ENCODE assay signal across 9 mouse cellular contexts in genomic region chr1:189579358-189579757, GRCm38 (mm10).
DNase-seq lines count a peak whose midpoint lies in the region; ATAC-seq and TF ChIP-seq lines count a peak whose summit lies in the region.
"Had no signal": no experiment of that assay in that cellular context is flagged by ENCODE, and none has a peak within 500 bp of the region (broad histone marks: within the 10 kb centered on the region; RNA-seq: fewer than 3 reads in every experiment).

No protein-coding gene starts in this region.

- TF ChIP-seq EP300 in heart, adult 2 months (IDR thresholded peaks at IDR 0.05; ENCODE audit: insufficient read depth, low read depth, low read length) = no peak

- H3ac ChIP-seq in C2C12 (ENCODE audit: control insufficient read depth, insufficient read length, low read depth) = no peak overlapping the region

- H3K9ac ChIP-seq in heart, adult 2 months (ENCODE audit: low read depth, low read length) = no peak overlapping the region
- no peak overlapping the region for H3K9ac ChIP-seq in heart, embryonic 12.5 days
- H3K9ac ChIP-seq: limb, embryonic 15.5 days had no signal

- DNase-seq in heart, adult 2 months = peak; percentile 46 to 51
- DNase-seq in brain, embryonic 14.5 days (ENCODE audit: low read depth) = peak; percentile 79
- DNase-seq in heart, adult 9 months (ENCODE audit: low spot score in 2 of 2) = peak; percentile 13 to 41
- peak; percentile 14 for DNase-seq in layer of hippocampus, adult 9-11 months
- peak; percentile 50 for DNase-seq in mesoderm, embryonic 11.5 days (ENCODE audit: low read depth, low spot score)

- H3K36me3 ChIP-seq in heart, adult 2 months (ENCODE audit: control insufficient read depth, insufficient read depth, low read length) = no peaks in the 10 kb centered on the region
- no peaks in the 10 kb centered on the region for H3K36me3 ChIP-seq in heart, embryonic 12.5 days
- no peaks in the 10 kb centered on the region for H3K36me3 ChIP-seq in C2C12 (ENCODE audit: control insufficient read depth, insufficient read depth)
- H3K36me3 ChIP-seq: limb, embryonic 15.5 days had no signal

- TF ChIP-seq CTCF in heart, adult 2 months (IDR thresholded peaks at IDR 0.05) = peak; percentile 82
- TF ChIP-seq CTCF in C2C12 (IDR thresholded peaks at IDR 0.05; ENCODE audit: control insufficient read depth, insufficient read depth, insufficient read length) = peak; percentile 19
- TF ChIP-seq CTCF in brain, embryonic 14.5 days (IDR thresholded peaks at IDR 0.05; ENCODE audit: borderline replicate concordance, extremely low read depth, insufficient read depth, insufficient read length) = peak; percentile 53; the same call in 1 of the 2 replicates

- TF ChIP-seq POLR2A in heart, adult 2 months (IDR thresholded peaks at IDR 0.05; ENCODE audit: insufficient read depth, low read depth, low read length) = no peak
- no peak for TF ChIP-seq POLR2A in brain, embryonic 14.5 days (IDR thresholded peaks at IDR 0.05; ENCODE audit: borderline replicate concordance, extremely low read depth, insufficient read depth, insufficient read length, poor library complexity, severe bottlenecking)

- H3K9me3 ChIP-seq in heart, embryonic 12.5 days (replicated peaks) = peaks cover 4% of the 10 kb centered on the region; the same call in 1 of the 2 replicates
- H3K9me3 ChIP-seq: limb, embryonic 15.5 days had no signal

- ATAC-seq in heart, embryonic 12.5 days (ENCODE audit: insufficient number of reproducible peaks, low FRiP score) = no peak
- no peak for ATAC-seq in erythroblast, adult 5-6 weeks (replicated peaks; ENCODE audit: low FRiP score, poor library complexity, severe bottlenecking)

- no peaks in the 10 kb centered on the region for H3K79me3 ChIP-seq in C2C12 (ENCODE audit: low read depth)

- no peak overlapping the region for H3K4me3 ChIP-seq in heart, adult 2 months
- H3K4me3 ChIP-seq in heart, embryonic 12.5 days = no peak overlapping the region
- H3K4me3 ChIP-seq in C2C12 (ENCODE audit: insufficient read depth, poor library complexity, severe bottlenecking) = no peak overlapping the region
- H3K4me3 ChIP-seq: limb, embryonic 15.5 days had no signal

- no peak overlapping the region for H3K27ac ChIP-seq in heart, adult 2 months
- no peak overlapping the region for H3K27ac ChIP-seq in heart, embryonic 12.5 days (ENCODE audit: poor library complexity, severe bottlenecking)
- H3K27ac ChIP-seq: limb, embryonic 15.5 days had no signal

- peaks cover 9% of the 10 kb centered on the region for H3K4me1 ChIP-seq in heart, adult 2 months (ENCODE audit: control insufficient read depth, insufficient read depth, low read length)
- peaks cover 7% of the 10 kb centered on the region; the same call in 1 of the 2 replicates for H3K4me1 ChIP-seq in heart, embryonic 12.5 days (replicated peaks)

- 57% methylated on average over 2 of the region's 2 CpGs for WGBS in heart, adult 2 months
- 55% methylated on average over 2 of the region's 2 CpGs for WGBS in heart, embryonic 12.5 days

- H3K79me2 ChIP-seq in heart, adult 2 months (replicated peaks; ENCODE audit: control insufficient read depth, insufficient read depth, low read length) = no peaks in the 10 kb centered on the region
- H3K79me2 ChIP-seq in C2C12 (ENCODE audit: control insufficient read depth, insufficient read depth) = no peaks in the 10 kb centered on the region

- intact Hi-C loops in heart, adult 2 months (cut with DNase I) = loop anchor here (1.0 kb wide), 2 partner anchors 499 to 556 kb away; no protein-coding TSS in a partner anchor

- no peak overlapping the region for H3K4me2 ChIP-seq in heart, embryonic 12.5 days
- H3K4me2 ChIP-seq: limb, embryonic 15.5 days had no signal

- H3K27me3 ChIP-seq in heart, adult 2 months (ENCODE audit: control insufficient read depth, insufficient read depth, low read length) = no peaks in the 10 kb centered on the region
- 0 out of 2 replicates have a peak, but pooled peaks cover 3% of the 10 kb centered on the region for H3K27me3 ChIP-seq in heart, embryonic 12.5 days (replicated peaks)
- peaks cover 15% of the 10 kb centered on the region for H3K27me3 ChIP-seq in C2C12 (ENCODE audit: control insufficient read depth, insufficient read depth, insufficient read length)
- H3K27me3 ChIP-seq: limb, embryonic 15.5 days had no signal

TF ChIP-seq in C2C12, 6 proteins besides CTCF, POLR2A, EP300 and RAD21:
- TF ChIP-seq USF1 (IDR thresholded peaks at IDR 0.05; ENCODE audit: low read depth) (no peak), FOSL1 (IDR thresholded peaks at IDR 0.05; ENCODE audit: insufficient read depth, low read length, poor library complexity, severe bottlenecking) (no peak), MAX (IDR thresholded peaks at IDR 0.05) (no peak), MYOD1 (IDR thresholded peaks at IDR 0.05; ENCODE audit: control insufficient read depth, insufficient read length, low read depth) (no peak), CEBPB (IDR thresholded peaks at IDR 0.05; ENCODE audit: low read depth) (no peak), MYOG (IDR thresholded peaks at IDR 0.05; ENCODE audit: control insufficient read depth, extremely low read depth, insufficient read length) (no peak)

Comparison
In these comparisons a context has a peak if more than half of its experiments do, and no peak if none do; other contexts are left out.
1. DNase-seq: peak in every context shown above with its lines; median percentile 79 in brain, embryonic 14.5 days; 50 in mesoderm, embryonic 11.5 days; 48 in heart, adult 2 months; 27 in heart, adult 9 months; 14 in layer of hippocampus, adult 9-11 months.
2. CTCF ChIP-seq: peak in every context shown above with its lines; median percentile 82 in heart, adult 2 months; 53 in brain, embryonic 14.5 days; 19 in C2C12.